Mouse (Mus musculus) 3T3-L1 (cell line): Measurements from ENCODE around the gene Etv6.
A peak's percentile ranks its signal among the peaks of the same experiment; 100 is the strongest.

Source experiments
- DNase-seq: peaks from one replicate; pipeline ENCODE4 v3.0.0-alpha.2; 2015; ENCODE audit warnings: low read depth, low spot score

The Etv6 gene

GRCm38 (mm10) chr6:134043545-134043944 is 8.0 kb downstream of the Etv6 start:
- peak; percentile 20 for DNase-seq

- no peak for DNase-seq
Observed at GRCm38 (mm10) chr6:134045092-134045868, 9.8 kb downstream of the Etv6 start.

DNA sequence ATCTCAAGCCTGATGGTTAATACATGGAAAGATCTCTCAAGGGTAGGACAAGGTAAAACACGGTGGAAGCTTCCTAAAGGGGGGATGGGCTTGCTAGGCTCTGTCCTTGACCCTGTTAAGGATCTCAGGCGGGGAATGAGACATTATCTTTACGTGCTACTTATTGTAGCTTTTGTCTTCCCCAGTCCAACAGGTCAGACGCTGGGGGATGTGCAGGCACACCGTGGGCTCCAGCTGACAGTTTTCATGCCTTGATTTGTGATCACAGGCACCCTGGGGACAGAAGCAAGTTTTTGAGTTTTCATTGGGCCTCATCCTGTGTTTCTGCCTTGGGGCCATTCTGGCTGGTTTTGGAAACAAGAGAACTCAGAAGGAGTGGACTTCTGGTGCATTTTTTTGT is 10.6 kb downstream of the Etv6 start:
- DNase-seq: peak; percentile 78

DNA sequence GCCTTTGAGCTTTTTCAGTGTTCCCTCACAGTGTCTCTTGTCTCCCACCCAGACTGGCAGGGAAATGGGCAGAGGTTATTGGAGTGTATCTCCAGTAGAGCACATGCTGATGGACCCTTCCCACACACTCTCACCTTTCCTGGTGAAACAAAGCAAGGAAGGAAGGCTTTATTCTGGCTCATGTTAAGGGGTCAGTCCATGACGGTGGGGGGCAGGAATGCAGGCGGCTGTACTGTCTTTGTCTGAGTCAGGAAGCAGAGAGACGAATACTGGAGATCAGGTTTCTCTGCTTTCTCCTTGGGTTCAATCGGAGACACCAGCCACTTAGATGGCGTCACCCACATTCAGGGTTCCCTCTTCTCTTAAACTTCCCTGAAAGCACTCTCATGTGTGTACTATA is 11.7 kb downstream of the Etv6 start:
- no peak for DNase-seq

GRCm38 (mm10) chr6:134047974-134048373 is 12.5 kb downstream of the Etv6 start:
- no peak for DNase-seq

GRCm38 (mm10) chr6:134048965-134049364 is 13.5 kb downstream of the Etv6 start:
- no peak for DNase-seq

DNA sequence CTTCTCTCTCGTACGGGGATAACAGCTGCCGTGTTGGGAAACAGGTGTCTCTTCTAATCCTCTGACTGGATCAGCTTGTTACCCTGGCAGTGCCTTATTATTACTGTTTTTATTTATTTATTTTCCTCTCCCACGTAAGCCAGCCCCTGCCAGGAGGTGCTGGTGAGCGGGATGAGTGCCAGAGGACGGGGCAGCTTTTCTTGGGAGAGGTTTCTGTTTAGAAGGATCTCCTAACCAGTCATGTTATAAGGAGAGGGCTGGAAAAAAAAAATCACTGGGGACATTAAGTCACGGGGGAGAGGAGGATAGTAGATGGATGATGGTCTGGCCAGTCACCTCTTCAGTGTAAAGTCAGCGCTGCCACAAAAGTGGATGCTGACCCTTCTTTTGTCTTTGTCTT is 15.0 kb downstream of the Etv6 start:
- DNase-seq: no peak

GRCm38 (mm10) chr6:134051950-134052349 is 16.4 kb downstream of the Etv6 start:
- DNase-seq: no peak

DNA sequence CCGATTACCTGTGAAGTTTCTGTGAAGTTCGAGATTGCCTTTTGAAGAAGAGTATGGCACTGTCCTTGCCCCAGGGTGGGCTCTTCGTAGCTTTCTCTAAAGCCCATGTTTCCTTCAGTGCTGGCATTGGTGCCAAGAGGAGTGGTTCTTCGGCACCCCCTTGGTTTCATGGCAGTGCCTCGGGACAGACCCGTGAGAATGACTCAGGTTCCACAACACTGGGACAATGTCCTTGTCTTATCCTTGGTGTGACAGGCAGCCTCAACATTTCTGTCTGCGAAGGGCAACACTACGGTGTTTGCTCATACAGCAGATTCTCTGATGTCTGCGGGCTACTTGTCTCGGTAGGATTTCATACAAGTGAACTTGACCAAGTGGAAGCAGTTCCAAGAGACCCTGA is 17.6 kb downstream of the Etv6 start:
- DNase-seq: no peak

DNA sequence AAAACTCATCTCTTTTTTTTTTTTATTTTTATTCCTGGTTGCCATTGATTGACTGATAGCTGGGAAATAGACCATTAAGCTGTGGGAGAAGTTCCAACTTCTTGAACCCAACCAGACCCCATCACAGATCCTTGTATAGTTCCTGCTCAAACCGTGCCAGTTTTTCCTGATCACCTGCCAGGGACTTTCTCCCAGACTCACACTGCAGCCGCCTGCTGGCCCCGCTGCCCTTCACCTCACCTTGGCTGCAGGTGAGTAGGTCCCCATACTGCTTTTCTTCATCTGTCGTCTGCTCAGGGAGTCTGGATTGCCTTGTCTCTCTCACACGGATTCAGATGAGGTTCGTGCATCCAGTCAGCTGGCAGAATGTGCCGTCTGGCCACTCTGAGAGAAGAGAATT is 18.1 kb downstream of the Etv6 start:
- no peak for DNase-seq

GRCm38 (mm10) chr6:134055588-134055987 is 20.1 kb downstream of the Etv6 start:
- no peak for DNase-seq

DNA sequence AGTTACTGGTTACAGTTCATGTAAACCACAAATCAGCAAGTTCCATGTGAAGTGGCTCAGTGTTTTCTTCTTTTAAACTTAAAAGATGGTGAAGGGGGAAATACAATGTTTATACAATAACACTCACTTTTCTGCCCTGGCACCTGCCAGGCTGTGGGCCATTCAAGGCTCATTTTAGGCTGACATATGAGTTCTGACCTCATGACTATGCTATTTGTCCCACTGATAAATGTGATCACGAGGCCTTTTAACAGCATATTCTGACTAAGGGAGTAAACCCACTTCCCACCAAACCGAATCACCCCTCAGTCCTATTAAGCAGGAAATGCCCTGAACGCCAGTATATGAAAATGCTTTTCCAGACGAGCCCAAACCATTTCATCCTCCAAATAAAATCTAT is 23.0 kb downstream of the Etv6 start:
- no peak for DNase-seq

GRCm38 (mm10) chr6:134058886-134059551 is 23.5 kb downstream of the Etv6 start:
- no peak for DNase-seq

- no peak for DNase-seq
Observed at GRCm38 (mm10) chr6:134059552-134059891, 24.0 kb downstream of the Etv6 start.

GRCm38 (mm10) chr6:134060036-134060435 is 24.5 kb downstream of the Etv6 start:
- no peak for DNase-seq

- no peak for DNase-seq
Observed at GRCm38 (mm10) chr6:134060811-134061210, 25.3 kb downstream of the Etv6 start.

- DNase-seq: no peak
Observed at GRCm38 (mm10) chr6:134065018-134065725, 29.7 kb downstream of the Etv6 start.

DNA sequence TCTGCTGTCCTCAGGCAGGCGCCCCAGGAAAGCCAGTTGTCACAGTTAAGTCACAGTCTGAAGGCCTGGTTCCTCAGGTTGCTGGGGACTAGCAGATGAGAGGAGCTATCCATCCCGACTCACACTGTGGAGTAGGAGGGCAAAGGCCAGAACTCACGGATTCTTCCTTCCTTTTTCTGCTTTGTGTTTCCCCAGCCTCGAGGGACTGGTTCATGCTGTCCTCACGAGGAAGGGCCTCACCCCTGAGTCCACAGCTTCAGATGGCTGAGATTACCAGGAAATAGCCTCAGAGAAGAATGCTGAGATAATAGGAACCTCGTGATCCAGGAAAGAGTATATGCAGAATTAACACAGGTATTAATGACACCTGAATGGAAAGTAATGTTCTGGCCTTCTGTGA is 30.6 kb downstream of the Etv6 start:
- no peak for DNase-seq

GRCm38 (mm10) chr6:134066996-134067395 is 31.5 kb downstream of the Etv6 start:
- no peak for DNase-seq

- no peak for DNase-seq
Observed at GRCm38 (mm10) chr6:134067536-134067935, 32.0 kb downstream of the Etv6 start.

DNA sequence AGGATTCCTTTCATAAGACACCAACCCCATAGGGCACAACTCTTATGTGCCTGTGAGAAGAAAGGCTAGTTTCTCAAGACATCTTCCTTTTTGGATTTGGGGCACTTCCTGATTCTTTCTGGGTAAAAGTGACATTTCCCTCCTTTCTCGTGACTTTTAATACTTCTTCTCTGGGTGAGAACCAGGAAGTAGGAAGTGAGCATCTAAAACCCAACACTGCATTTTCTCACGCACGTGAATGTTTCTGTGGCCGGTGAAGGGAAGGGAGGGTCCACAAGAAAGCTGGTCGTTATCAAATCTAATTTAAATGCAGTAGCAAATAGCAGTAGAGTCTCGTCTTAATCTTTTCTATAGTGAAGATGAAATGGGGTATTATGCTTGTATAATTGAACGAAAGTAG is 36.9 kb downstream of the Etv6 start:
- no peak for DNase-seq

GRCm38 (mm10) chr6:134072906-134073305 is 37.4 kb downstream of the Etv6 start:
- DNase-seq: no peak

DNA sequence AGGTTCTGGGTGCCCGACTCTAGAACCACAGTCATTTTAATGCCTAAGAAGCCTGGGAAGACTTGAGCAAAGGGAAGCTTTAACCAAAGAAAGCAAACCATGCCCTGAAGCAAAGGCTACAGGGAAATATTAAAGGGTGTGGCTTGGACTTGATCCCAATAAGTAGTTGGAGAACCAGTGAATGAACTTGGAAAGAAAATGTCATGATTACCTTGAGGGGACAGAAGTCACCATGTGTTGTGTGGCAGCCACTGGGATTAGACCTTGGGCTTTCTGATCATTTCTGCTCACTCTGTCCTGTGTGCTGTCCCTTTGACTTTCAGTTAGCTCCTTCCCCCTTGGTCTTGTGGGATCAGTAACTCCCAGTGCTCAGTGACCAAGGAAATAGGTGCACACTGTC is 38.9 kb downstream of the Etv6 start:
- DNase-seq: no peak
